Mouse (Mus musculus) heart, embryonic 14.5 days (tissue): ENCODE measurements around the gene Phgr1. TPM values are rescaled to one million over a fixed set of nuclear protein-coding genes. Genes with fewer than 3 reads are reported as not detected.
A peak's percentile ranks its signal among the peaks of the same experiment; 100 is the strongest.

Source experiments
- ATAC-seq: fragments of 200-750 bp; cut with Nextera tagmentation; 2 replicates; pipeline ENCODE4 v1.8.0; 2017; ENCODE audit warnings: low read depth, moderate TSS enrichment; ENCODE audit not compliant: insufficient number of reproducible peaks, insufficient read depth, low FRiP score
- H3K27ac ChIP-seq, 2 experiments: fragments of 200-500 bp in 1 of 2; fragments of 300-500 bp in 1 of 2; sonication (generic) in 1 of 2; replicated peaks in 1 of 2; 2 replicates each; pipeline ENCODE4 v1.5.1; 2012 to 2014; ENCODE audit warnings: low read depth in 2 of 2, low read length in 2 of 2, control low read depth in 1 of 2, mild to moderate bottlenecking in 1 of 2, mixed read lengths in 1 of 2; ENCODE audit not compliant: control insufficient read depth in 1 of 2, insufficient read depth in 1 of 2
- H3K27me3 ChIP-seq: fragments of 300-500 bp; sonication (generic); 2 replicates; pipeline ENCODE4 v1.6.1; 2014; ENCODE audit warnings: mild to moderate bottlenecking, low read length, control low read depth; ENCODE audit not compliant: control insufficient read depth, insufficient read depth
- H3K36me3 ChIP-seq: fragments of 300-500 bp; sonication (generic); 2 replicates; pipeline ENCODE4 v1.6.1; 2014; ENCODE audit warnings: mild to moderate bottlenecking, control low read depth, low read length, mixed read lengths; ENCODE audit not compliant: control insufficient read depth, insufficient read depth
- H3K4me1 ChIP-seq, 2 experiments: fragments of 200-500 bp in 1 of 2; fragments of 300-500 bp in 1 of 2; sonication (generic) in 1 of 2; 2 replicates each; pipeline ENCODE4 v1.6.1; 2012 to 2014; ENCODE audit warnings: low read length in 2 of 2, control low read depth in 1 of 2, mixed read lengths in 1 of 2; ENCODE audit not compliant: control insufficient read depth in 2 of 2, insufficient read depth in 2 of 2
- H3K4me2 ChIP-seq: fragments of 300-500 bp; sonication (generic); 2 replicates; pipeline ENCODE4 v1.6.1; 2014; ENCODE audit warnings: mild to moderate bottlenecking, low read length
- H3K4me3 ChIP-seq, 2 experiments: fragments of 200-500 bp in 1 of 2; fragments of 300-500 bp in 1 of 2; sonication (generic) in 1 of 2; 2 replicates each; pipeline ENCODE4 v1.5.1; 2012 to 2014; ENCODE audit warnings: low read length in 2 of 2, mild to moderate bottlenecking in 2 of 2, control low read depth in 1 of 2, low read depth in 1 of 2, moderate library complexity in 1 of 2; ENCODE audit not compliant: control insufficient read depth in 1 of 2, insufficient read depth in 1 of 2
- H3K9ac ChIP-seq: fragments of 300-500 bp; sonication (generic); 2 replicates; pipeline ENCODE4 v1.6.1; 2014; ENCODE audit warnings: mild to moderate bottlenecking, low read length
- H3K9me3 ChIP-seq: fragments of 300-500 bp; sonication (generic); 2 replicates; pipeline ENCODE4 v1.6.1; 2016; ENCODE audit warnings: low read length, control low read depth; ENCODE audit not compliant: control insufficient read depth
- WGBS: fragments of 180-500 bp; shearing (Covaris S2); extraction: QIAGEN DNeasy Blood & Tissue Kit; methylation state at CpG from one replicate; pipeline ENCODE4 v1.1.7; 2014; 5-methylcytosine and 5-hydroxymethylcytosine counted together
- polyA plus RNA-seq: library from polyadenylated mRNA; unstranded; fragments of >200 nt; fragmentation: Nextera tagmentation; extraction: Ambion mirVana; gene quantifications from 2 replicates; pipeline ENCODE4 v1.2.1, GENCODE M21; 2014

The Phgr1 gene
- polyA plus RNA-seq, 1 experiment from 2014 or later = not detected

GRCm38 (mm10) chr2:118805137-118805536, 32.6 kb downstream of the Phgr1 start:
- Histone ChIP-seq H3K36me3 (no peaks in the 10 kb centered on the region), H3K4me3 (no peak overlapping the region), H3K4me1 (peaks cover 0 to 3% of the 10 kb centered on the region in 2 experiments; a peak in 1 of 4 replicates), H3K27ac (no peak overlapping the region), H3K9ac (no peak overlapping the region), H3K9me3 (no peaks in the 10 kb centered on the region), H3K4me2 (no peak overlapping the region), H3K27me3 (no peaks in the 10 kb centered on the region)
- no peak for ATAC-seq
- 25% methylated on average over 3 of the region's 3 CpGs for WGBS

GRCm38 (mm10) chr2:118805756-118806155, 33.2 kb downstream of the Phgr1 start:
- Histone ChIP-seq H3K27ac (no peak overlapping the region), H3K4me2 (no peak overlapping the region), H3K4me1 (peaks cover 0 to 3% of the 10 kb centered on the region in 2 experiments; a peak in 1 of 4 replicates), H3K36me3 (no peaks in the 10 kb centered on the region), H3K27me3 (no peaks in the 10 kb centered on the region), H3K4me3 (no peak overlapping the region), H3K9me3 (no peaks in the 10 kb centered on the region), H3K9ac (no peak overlapping the region)
- ATAC-seq = no peak
- 17% methylated on average over 3 of the region's 3 CpGs for WGBS

- Histone ChIP-seq H3K4me2 (no peak overlapping the region), H3K27ac (no peak overlapping the region), H3K4me1 (peaks cover 0 to 3% of the 10 kb centered on the region in 2 experiments; a peak in 1 of 4 replicates), H3K4me3 (no peak overlapping the region), H3K36me3 (no peaks in the 10 kb centered on the region), H3K9ac (no peak overlapping the region), H3K9me3 (no peaks in the 10 kb centered on the region), H3K27me3 (no peaks in the 10 kb centered on the region)
- no peak for ATAC-seq
- WGBS = 43% methylated on average over 4 of the region's 4 CpGs
Observed at GRCm38 (mm10) chr2:118806860-118807259, 34.3 kb downstream of the Phgr1 start.

- Histone ChIP-seq H3K4me2 (no peak overlapping the region), H3K4me1 (peaks cover 5 to 14% of the 10 kb centered on the region in 2 experiments; a peak in 3 of 4 replicates), H3K9ac (no peak overlapping the region), H3K9me3 (no peaks in the 10 kb centered on the region), H3K4me3 (no peak overlapping the region), H3K27ac (no peak overlapping the region), H3K27me3 (no peaks in the 10 kb centered on the region), H3K36me3 (peaks cover 1% of the 10 kb centered on the region; the same call in 1 of the 2 replicates)
- ATAC-seq = no peak
- 25% methylated on average over 2 of the region's 2 CpGs for WGBS
Observed at GRCm38 (mm10) chr2:118810861-118811260, 38.3 kb downstream of the Phgr1 start.

- Histone ChIP-seq H3K4me3 (no peak overlapping the region), H3K4me2 (no peak overlapping the region), H3K4me1 (peaks cover 5 to 16% of the 10 kb centered on the region in 2 experiments; a peak in 3 of 4 replicates), H3K9me3 (no peaks in the 10 kb centered on the region), H3K27me3 (no peaks in the 10 kb centered on the region), H3K36me3 (peaks cover 16% of the 10 kb centered on the region), H3K9ac (no peak overlapping the region), H3K27ac (no peak overlapping the region)
- WGBS = 92% methylated on average over 1 of the region's 1 CpGs
- no peak for ATAC-seq
Observed at GRCm38 (mm10) chr2:118812724-118813123, 40.2 kb downstream of the Phgr1 start.

GRCm38 (mm10) chr2:118813981-118814836, 41.6 kb downstream of the Phgr1 start, which contains the start of gene Knstrn:
TSS of gene Knstrn (plus strand) at chr2:118814003.
- H3K4me3 ChIP-seq = peak within 1 kb of the TSS; percentile 70
- peak within 1 kb of the TSS in 1 of 2 experiments; percentile 56; a peak in 3 of 4 replicates for H3K27ac ChIP-seq
- H3K4me2 ChIP-seq = peak within 1 kb of the TSS; percentile 65
- ATAC-seq = peak; percentile 80
- peaks cover 31% of the 10 kb centered on the region for H3K36me3 ChIP-seq
- peaks cover 5 to 16% of the 10 kb centered on the region in 2 experiments; a peak in 3 of 4 replicates for H3K4me1 ChIP-seq
- peak within 1 kb of the TSS; percentile 81 for H3K9ac ChIP-seq
- H3K9me3 ChIP-seq = no peaks in the 10 kb centered on the region
- WGBS = under 1% methylated on average over 49 of the region's 49 CpGs
- H3K27me3 ChIP-seq = no peaks in the 10 kb centered on the region

- H3K4me2 ChIP-seq = no peak overlapping the region
- no peak overlapping the region for H3K27ac ChIP-seq
- H3K4me1 ChIP-seq = no peaks in the 10 kb centered on the region
- no peak overlapping the region for H3K9ac ChIP-seq
- no peaks in the 10 kb centered on the region for H3K9me3 ChIP-seq
- H3K27me3 ChIP-seq = no peaks in the 10 kb centered on the region
- 85% methylated on average over 5 of the region's 5 CpGs for WGBS
- peaks cover 81% of the 10 kb centered on the region for H3K36me3 ChIP-seq
- no peak overlapping the region for H3K4me3 ChIP-seq
- no peak for ATAC-seq
Observed at GRCm38 (mm10) chr2:118822800-118823199, 50.2 kb downstream of the Phgr1 start.
